Comparison of ENCODE assay signal across 14 mouse cellular contexts in the genomic region with DNA sequence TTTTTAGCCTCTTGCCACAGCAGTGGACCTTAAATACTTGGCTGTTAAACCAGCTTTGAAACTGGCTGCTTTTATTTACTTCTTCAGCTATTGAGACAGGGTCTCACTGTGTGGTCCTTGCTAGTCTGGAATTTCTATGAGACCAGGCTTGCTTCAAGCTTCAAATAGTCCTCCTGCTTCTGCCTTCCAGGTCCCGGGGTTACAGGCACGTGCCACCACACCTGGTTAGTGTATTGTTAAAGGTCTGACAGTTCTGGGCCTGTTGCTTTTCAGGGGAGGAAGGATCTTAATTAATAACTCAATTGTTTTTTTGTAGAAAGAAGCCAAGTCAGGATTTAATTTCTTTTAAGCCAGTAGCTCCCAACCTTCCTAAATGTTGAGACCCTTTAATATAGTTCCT.
"Had no signal": no experiment of that assay in that cellular context is flagged by ENCODE, and none has a peak within 500 bp of the region (broad histone marks: within the 10 kb centered on the region; RNA-seq: fewer than 3 reads in every experiment).

No protein-coding gene starts in this region.

- H3K9me3 ChIP-seq: liver, embryonic 12.5 days; lung, embryonic 15.5 days; midbrain, embryonic 13.5 days; midbrain, embryonic 15.5 days; neural tube, embryonic 12.5 days had no signal

- H3K4me1 ChIP-seq: liver, embryonic 12.5 days; midbrain, embryonic 13.5 days; midbrain, embryonic 15.5 days; neural tube, embryonic 12.5 days had no signal

- H3K27ac ChIP-seq: liver, embryonic 12.5 days; liver, embryonic 14.5 days; lung, embryonic 15.5 days; midbrain, embryonic 13.5 days; midbrain, embryonic 15.5 days; neural tube, embryonic 12.5 days had no signal

- H3K9ac ChIP-seq: liver, embryonic 12.5 days; liver, embryonic 14.5 days; lung, embryonic 15.5 days; midbrain, embryonic 13.5 days; midbrain, embryonic 15.5 days; neural tube, embryonic 12.5 days had no signal

- H3K27me3 ChIP-seq: liver, embryonic 12.5 days; lung, embryonic 15.5 days; midbrain, embryonic 13.5 days; midbrain, embryonic 15.5 days; neural tube, embryonic 12.5 days had no signal

- H3K4me3 ChIP-seq: liver, embryonic 12.5 days; lung, embryonic 15.5 days; midbrain, embryonic 13.5 days; midbrain, embryonic 15.5 days; neural tube, embryonic 12.5 days had no signal

- DNase-seq: lung, adult 18-20 months; right cerebral cortex, postnatal 25 days; right cerebral cortex, postnatal 4 days; spleen, adult 18-20 months; thymus, adult 18-20 months; thymus, postnatal 14 days; thymus, postnatal 36 days had no signal

- ATAC-seq: liver, embryonic 12.5 days; midbrain, embryonic 13.5 days; midbrain, embryonic 15.5 days had no signal

- H3K4me2 ChIP-seq: liver, embryonic 12.5 days; lung, embryonic 15.5 days; midbrain, embryonic 11.5 days; midbrain, embryonic 13.5 days; midbrain, embryonic 15.5 days; neural tube, embryonic 12.5 days had no signal

- H3K36me3 ChIP-seq: liver, embryonic 12.5 days; lung, embryonic 15.5 days; midbrain, embryonic 13.5 days; midbrain, embryonic 15.5 days; neural tube, embryonic 12.5 days had no signal
